Mouse (Mus musculus) embryo, embryonic 9.5 days (tissue): ENCODE data around the gene Ccdc85a.
A peak's percentile ranks its signal among the peaks of the same experiment; 100 is the strongest.
"Not testable (repeated sequence)": the region's sequence is repeated elsewhere in the genome, so short reads cannot be mapped to it uniquely, and the experiment has no call there.

Source experiments
- DNase-seq: peaks from one replicate; pipeline ENCODE4 v3.0.0-alpha.2; 2017; ENCODE audit errors: extremely low spot score

Ccdc85a gene

DNA sequence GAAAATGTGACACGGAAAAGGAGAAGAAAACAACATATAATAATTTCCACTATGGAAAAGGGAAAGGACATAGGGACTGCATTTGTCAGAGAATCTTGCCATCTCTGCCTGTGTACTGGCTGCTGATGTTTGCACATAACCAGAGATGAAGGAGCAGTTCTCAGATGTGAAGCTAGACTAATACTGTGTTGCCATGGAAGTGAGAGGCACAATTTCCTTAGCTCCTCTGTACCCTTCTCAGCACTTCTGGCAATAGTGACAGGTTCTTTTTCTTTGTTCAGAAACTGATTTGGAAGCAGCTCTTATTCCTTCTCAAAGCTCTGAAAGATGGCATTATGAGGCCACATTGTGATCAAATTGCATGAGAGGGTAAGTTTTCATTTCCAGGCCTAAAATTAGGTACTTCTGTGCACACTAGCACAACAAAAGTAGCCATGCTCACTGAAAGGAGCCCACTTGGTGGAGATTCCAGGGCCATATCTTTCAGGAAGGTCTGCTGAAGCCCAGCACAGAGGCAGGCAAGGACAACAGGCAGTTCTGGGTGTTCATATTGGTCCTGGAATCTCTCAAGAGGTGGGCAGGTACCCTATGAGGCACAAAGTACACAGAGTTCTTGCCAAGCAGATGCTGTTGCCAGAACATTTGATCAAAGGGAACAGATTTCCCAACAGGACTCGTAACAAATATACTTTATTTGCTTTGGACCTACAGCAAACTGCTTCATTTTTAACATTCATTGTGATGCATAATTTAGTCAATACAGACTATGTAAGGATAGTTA lies 161.5 kb downstream of the Ccdc85a start:
- no peak for DNase-seq

DNA sequence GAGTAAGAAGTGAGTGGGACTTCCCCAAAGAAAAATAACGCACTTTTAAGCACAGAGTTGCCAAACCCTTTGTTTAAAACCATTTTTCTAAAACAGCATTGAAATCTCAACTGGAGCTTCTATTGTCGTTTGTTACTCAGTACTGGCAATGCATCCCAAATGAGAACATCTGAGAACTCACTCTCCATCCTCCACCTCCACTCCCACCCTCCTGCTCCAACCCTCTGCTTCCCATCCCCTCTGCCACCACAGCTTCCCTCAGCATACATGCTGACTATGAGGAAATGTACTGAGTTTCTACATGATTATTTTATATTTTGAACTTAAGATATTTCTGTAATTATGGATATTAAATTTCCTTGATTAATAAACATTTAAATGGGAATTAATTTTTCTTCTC lies 168.3 kb downstream of the Ccdc85a start:
- no peak for DNase-seq

DNA sequence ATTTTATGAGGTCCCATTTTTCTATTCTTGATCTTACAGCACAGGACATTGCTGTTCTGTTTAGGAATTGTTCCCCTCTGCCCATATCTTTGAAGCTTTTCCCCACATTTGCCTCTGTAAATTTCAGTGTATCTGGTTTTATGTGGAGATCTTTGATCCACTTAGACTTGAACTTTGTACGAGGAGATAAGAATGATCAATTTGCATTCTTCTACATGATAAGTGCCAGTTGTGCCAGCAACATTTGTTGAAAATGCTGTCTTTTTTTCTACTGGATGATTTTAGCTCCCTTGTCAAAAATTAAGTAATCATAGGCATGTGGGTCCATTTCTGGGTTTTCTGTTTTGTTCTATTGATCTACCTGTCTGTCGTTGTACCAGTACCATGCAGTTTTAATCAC lies 174.2 kb downstream of the Ccdc85a start:
- DNase-seq: not testable (repeated sequence)

DNA sequence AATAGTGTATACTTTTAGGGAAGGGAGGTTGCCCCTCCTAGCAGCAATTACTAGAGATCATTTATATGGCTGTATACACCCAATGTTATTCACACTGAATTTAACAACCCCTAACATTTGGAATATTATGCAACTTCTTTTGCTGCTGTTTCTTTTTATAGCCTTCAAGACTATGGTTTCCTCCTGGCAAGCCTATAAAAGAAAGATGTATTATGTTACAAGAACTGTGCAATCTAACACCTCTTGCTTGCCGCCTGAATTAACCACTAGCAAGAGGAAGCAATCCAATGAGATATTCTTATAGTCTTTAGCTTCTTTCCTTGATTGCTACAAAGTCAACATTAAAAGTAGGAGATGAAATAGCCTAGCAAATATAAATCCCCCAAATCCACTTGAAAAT lies 187.0 kb downstream of the Ccdc85a start:
- no peak for DNase-seq

DNA sequence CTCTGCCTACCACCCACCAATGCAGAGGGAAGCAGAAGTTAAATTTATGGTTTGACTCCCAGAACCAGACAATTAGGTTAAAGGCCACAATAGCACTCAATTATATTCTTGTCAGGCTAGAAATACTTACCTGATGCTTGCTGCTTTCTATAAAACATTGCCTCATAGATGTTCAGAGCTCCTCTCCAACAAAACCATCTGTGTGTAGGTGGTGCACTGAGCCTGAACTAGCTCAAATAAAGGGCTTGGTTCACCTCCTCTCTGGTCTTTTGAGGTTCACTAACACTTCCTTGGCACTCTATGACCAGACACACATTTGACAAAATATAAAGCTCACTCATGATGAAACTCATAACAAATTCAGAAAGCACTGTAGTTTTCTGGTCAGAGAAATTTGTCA lies 208.2 kb downstream of the Ccdc85a start:
- no peak for DNase-seq

DNA sequence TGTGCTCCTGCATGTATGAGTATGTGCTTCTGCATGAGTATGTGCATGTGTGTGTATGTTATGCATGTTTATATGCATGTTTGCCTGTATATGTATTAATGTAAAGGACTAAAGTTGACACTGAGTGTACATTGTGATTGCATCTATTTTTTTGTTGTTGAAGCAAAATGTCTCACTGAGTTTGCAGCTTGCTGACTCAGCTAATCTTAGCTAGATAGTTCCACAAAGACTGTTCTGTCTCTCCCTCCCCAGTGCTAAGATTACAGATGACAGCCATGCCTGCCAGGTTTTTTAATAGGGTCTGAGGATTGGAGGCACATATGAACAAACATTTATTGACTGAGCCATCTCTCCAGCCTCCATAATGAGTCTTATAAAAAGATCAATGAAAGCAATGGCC lies 209.5 kb downstream of the Ccdc85a start:
- no peak for DNase-seq

DNA sequence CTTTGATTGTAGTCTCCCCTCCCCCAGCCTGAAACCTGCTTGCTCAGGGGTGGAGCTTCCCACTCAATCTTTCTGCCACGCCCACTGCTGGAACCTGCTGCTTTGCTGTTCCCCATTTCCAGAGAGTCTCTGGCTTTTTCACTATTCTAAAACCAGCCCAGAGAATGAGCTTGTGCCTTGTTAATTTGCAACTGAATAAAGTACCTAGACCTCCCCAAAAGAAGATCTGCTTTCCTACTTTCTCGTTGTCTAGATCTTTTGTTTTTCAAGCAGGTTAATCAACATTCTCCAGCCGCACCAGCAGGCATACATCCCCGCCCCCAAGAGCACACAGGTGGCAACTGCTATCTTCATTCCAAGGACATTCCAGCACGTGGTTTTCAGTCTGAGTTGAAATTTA lies 212.7 kb downstream of the Ccdc85a start:
- DNase-seq: not testable (repeated sequence)

DNA sequence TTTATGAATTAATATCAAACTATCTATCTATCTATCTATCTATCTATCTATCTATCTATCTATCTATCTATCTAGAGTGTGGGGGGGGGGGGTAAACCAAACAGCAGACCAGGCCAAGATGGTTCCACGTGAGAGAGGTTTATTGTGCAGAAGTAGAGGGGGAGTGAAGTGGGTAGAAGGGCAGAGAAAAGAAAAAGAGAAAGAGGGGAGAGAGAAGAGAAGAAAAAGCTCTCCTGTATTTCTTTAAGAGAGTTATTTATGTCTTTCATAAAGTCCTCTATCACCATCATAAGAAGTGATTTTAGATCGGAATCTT lies 218.2 kb downstream of the Ccdc85a start:
- no peak for DNase-seq

DNA sequence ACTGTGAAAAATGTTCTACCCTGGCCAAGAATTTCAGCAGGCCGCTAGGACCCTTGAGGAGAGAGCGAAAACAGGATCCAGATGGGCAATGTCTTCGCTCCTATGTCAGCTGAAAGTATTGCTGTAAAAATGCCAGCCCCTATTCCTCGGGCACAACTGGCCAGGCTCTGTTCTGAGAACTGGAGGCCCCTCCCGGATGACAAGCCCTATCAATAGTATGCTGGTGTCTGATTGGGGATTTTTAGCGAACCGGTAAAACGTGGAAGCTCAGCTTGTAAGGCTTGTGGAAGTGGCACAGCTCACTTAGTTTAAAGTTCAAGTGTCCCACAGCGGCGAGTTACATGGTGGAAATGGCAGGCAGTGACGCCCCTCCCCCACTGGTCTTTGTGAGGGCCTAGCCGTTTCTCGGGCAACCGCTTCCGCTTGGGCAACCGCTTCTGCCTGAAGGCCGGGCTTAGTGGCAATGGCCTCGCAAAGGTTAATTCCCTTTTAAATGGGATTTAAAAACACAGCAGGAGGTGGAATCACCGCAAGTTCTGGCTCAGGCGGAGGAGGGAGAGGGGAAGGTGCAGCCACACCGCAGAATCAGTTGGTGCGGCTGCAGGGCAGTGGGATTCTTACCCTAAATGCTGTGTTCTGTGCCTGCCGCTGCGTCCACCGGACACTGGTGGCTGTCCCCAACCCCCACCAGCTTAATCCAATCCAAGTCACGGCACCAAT lies 218.8 kb downstream of the Ccdc85a start:
- DNase-seq: peak; percentile 88

DNA sequence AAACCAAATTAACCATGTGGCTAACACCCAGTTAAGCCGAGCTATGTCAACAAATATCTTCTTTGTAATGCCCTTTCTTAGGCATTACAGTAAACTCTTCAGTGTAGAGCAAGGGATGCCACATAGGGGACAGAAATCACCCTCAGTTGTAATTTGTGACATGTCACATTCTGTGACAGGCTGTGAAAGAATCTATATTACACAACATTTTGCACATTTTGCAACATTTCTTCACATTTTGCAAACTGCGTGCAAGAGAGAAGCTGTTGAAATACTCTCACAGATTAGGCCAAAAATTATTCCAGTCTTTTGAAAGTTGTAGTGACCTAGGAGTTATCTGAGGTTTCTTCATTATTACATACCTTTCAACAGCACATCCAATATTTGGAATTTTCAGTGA lies 240.7 kb downstream of the Ccdc85a start:
- no peak for DNase-seq

DNA sequence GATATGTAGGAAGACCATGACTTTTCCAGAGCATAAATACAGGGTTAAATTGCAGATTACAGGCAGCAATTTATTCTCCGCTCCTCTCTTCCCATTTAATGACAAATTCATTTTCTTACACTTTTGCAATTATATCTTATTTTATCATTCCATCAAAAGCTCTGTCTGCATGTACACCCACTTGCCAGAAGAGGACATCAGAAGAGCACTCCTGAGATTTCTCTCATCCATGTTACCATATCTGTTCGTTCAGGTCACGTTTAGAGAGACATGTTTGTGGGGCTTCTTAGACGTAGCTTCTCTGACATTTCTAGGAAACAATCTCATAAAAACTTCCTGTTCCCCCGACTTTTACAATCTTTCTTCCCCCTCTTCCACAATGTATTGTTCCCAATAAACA lies 242.2 kb downstream of the Ccdc85a start:
- no peak for DNase-seq

DNA sequence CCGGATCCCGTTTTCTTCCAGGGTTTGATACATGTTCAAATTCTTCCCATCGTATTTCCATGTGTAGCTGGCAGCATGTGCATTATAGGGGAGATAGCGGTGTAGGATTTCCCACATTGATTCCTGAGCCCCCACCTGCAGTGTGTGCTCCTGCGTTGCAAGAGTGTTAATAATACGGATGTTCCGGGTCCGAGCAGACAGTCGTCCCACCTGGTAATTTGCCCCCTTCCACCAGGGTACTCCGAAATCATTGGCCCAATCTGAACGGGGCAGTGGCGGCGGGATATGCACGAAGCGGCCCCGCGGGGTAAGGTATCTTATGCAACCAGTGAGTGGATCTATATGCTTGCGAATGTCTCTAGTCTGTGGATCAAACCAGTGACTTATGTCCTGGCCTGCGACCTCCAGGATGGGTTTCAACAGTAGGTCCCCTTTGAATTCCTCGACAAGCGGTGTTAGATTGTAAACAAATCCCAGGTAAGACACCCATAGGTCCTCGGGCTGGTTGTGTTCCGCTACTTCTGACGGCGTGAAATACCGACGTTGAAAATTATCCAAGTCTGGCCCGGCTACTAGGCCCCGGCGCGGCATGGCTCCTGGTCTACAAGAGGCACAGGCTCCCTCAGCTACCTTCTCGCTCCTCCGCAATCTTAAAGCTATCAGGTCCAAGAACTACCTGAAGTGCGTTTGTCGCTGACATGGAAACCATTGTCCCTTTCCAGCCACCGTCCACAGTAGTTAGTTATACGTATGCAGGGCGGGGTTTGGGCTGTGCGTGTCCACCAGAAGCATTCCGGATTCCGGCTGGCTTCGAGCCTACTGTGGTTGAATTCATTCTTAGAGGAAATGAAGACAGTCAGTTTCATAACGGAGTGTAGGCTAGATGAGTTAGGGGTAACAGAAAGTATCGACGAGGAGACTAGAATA lies 244.6 kb downstream of the Ccdc85a start, which contains the start of gene Gm6685:
Gene Gm6685 (minus strand): TSS at position 644 of the 927 bp plus-strand sequence.
- DNase-seq: not testable (repeated sequence)
